Mouse (Mus musculus): ENCODE measurements around the gene Olfr498. TPM values are rescaled to one million over a fixed set of nuclear protein-coding genes. Genes with fewer than 3 reads are reported as not detected.

The Olfr498 gene
- polyA plus RNA-seq (2016; fragmentation: Nextera tagmentation; extraction: Ambion mirVana) = not detected in 2 replicates

- Histone ChIP-seq H3K4me1 (no peaks in the 10 kb centered on the region), H3K4me2 (no peak within 1 kb of the TSS), H3K36me3 (replicated peaks) (no peaks in the 10 kb centered on the region), H3K9ac (no peak within 1 kb of the TSS), H3K27ac (no peak within 1 kb of the TSS), H3K9me3 (no peaks in the 10 kb centered on the region), H3K27me3 (no peaks in the 10 kb centered on the region), H3K4me3 (replicated peaks) (no peak within 1 kb of the TSS)
- WGBS = 96% methylated on average over 1 of the region's 1 CpGs
- ATAC-seq (ENCODE audit: low FRiP score) = no peak
Observed at GRCm38 (mm10) chr7:108465026-108465425, at the start of gene Olfr498. Olfr498 (plus strand) TSS chr7:108465326.

DNA sequence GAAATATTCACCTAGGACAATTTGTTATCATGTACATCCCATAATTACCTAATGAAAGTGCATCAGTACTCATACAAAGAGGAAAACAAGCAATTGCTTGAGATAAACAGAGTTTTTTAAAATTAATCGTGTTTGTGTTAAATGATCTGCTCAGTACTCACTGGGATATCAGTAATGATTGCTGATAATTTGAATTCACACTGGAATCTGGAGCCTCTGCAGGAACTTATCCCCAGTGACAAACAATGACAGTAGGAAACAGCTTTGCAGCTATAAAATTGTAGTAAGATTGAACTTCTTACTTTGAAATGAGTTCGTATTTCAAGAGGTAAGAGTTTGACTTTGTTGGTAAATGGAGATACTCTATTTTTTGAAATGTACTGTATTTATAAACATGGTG lies 45.0 kb upstream of the Olfr498 start, which contains the start of gene Olfr497:
Gene Olfr497 (plus strand): TSS at position 301 of the 400 bp plus-strand sequence.
- no peaks in the 10 kb centered on the region for H3K36me3 ChIP-seq (replicated peaks)
- ATAC-seq (ENCODE audit: low FRiP score) = no peak
- no peak within 1 kb of the TSS for H3K27ac ChIP-seq
- no peak within 1 kb of the TSS for H3K9ac ChIP-seq
- no peaks in the 10 kb centered on the region for H3K27me3 ChIP-seq
- H3K9me3 ChIP-seq = no peaks in the 10 kb centered on the region
- no peak within 1 kb of the TSS for H3K4me3 ChIP-seq (replicated peaks)
- no peaks in the 10 kb centered on the region for H3K4me1 ChIP-seq
- no peak within 1 kb of the TSS for H3K4me2 ChIP-seq
- 81% methylated on average over 2 of the region's 2 CpGs for WGBS

Other genes with a start within 250 kb of the Olfr498 start
- 0.06 TPM in 1 of 2 replicates, not detected in the other for gene Olfr488, start 207.0 kb upstream of the Olfr498 start, polyA plus RNA-seq (2016; fragmentation: Nextera tagmentation; extraction: Ambion mirVana)
- gene Olfr490, start 176.4 kb upstream of the Olfr498 start, polyA plus RNA-seq (2016; fragmentation: Nextera tagmentation; extraction: Ambion mirVana) = not detected in 2 replicates
- not detected in 2 replicates for gene Olfr491, start 151.9 kb upstream of the Olfr498 start, polyA plus RNA-seq (2016; fragmentation: Nextera tagmentation; extraction: Ambion mirVana)
- gene Olfr492, start 141.7 kb upstream of the Olfr498 start, polyA plus RNA-seq (2016; fragmentation: Nextera tagmentation; extraction: Ambion mirVana) = not detected in 2 replicates
- not detected in 2 replicates for gene Olfr493, start 118.3 kb upstream of the Olfr498 start, polyA plus RNA-seq (2016; fragmentation: Nextera tagmentation; extraction: Ambion mirVana)
- not detected in 2 replicates for gene Olfr494, start 100.0 kb upstream of the Olfr498 start, polyA plus RNA-seq (2016; fragmentation: Nextera tagmentation; extraction: Ambion mirVana)
- not detected in 2 replicates for gene Olfr495, start 72.2 kb upstream of the Olfr498 start, polyA plus RNA-seq (2016; fragmentation: Nextera tagmentation; extraction: Ambion mirVana)
- not detected in 2 replicates for gene Olfr497, start 44.9 kb upstream of the Olfr498 start, polyA plus RNA-seq (2016; fragmentation: Nextera tagmentation; extraction: Ambion mirVana)
- gene Olfr502, start 59.7 kb downstream of the Olfr498 start, polyA plus RNA-seq (2016; fragmentation: Nextera tagmentation; extraction: Ambion mirVana) = not detected in 2 replicates
- gene Olfr503, start 79.2 kb downstream of the Olfr498 start, polyA plus RNA-seq (2016; fragmentation: Nextera tagmentation; extraction: Ambion mirVana) = not detected in 2 replicates
- gene Olfr504, start 100.5 kb downstream of the Olfr498 start, polyA plus RNA-seq (2016; fragmentation: Nextera tagmentation; extraction: Ambion mirVana) = not detected in 2 replicates
- not detected in 2 replicates for gene Olfr506, start 145.5 kb downstream of the Olfr498 start, polyA plus RNA-seq (2016; fragmentation: Nextera tagmentation; extraction: Ambion mirVana)
- not detected in 2 replicates for gene Olfr507, start 156.5 kb downstream of the Olfr498 start, polyA plus RNA-seq (2016; fragmentation: Nextera tagmentation; extraction: Ambion mirVana)
- gene Olfr508, start 164.7 kb downstream of the Olfr498 start, polyA plus RNA-seq (2016; fragmentation: Nextera tagmentation; extraction: Ambion mirVana) = not detected in 2 replicates
- gene Olfr509, start 186.6 kb downstream of the Olfr498 start, polyA plus RNA-seq (2016; fragmentation: Nextera tagmentation; extraction: Ambion mirVana) = not detected in 2 replicates
- gene Olfr510, start 201.1 kb downstream of the Olfr498 start, polyA plus RNA-seq (2016; fragmentation: Nextera tagmentation; extraction: Ambion mirVana) = not detected in 2 replicates
- not detected in 2 replicates for gene Olfr512, start 248.0 kb downstream of the Olfr498 start, polyA plus RNA-seq (2016; fragmentation: Nextera tagmentation; extraction: Ambion mirVana)